Mouse (Mus musculus): Measurements from ENCODE around the gene Snx22. TPM values are rescaled to one million over a fixed set of nuclear protein-coding genes. Genes with fewer than 3 reads are reported as not detected.

Snx22 gene
- polyA plus RNA-seq, 1 experiment from 2014 or later: 14.7 TPM

GRCm38 (mm10) chr9:66063446-66063845 is 6.1 kb downstream of the Snx22 start:
- ATAC-seq: no peak
- H3K27ac ChIP-seq (ENCODE audit: low read depth, low read length): no peak overlapping the region
- H3K9ac ChIP-seq (ENCODE audit: low read depth, low read length): no peak overlapping the region
- peaks cover 43% of the 10 kb centered on the region for H3K36me3 ChIP-seq (ENCODE audit: control insufficient read depth, insufficient read depth, low read length)
- peaks cover 14% of the 10 kb centered on the region for H3K4me1 ChIP-seq (ENCODE audit: control insufficient read depth, insufficient read depth, low read depth, low read length)
- H3K9me3 ChIP-seq (ENCODE audit: control insufficient read depth, low read length): no peaks in the 10 kb centered on the region
- H3K4me3 ChIP-seq (ENCODE audit: low read length): no peak overlapping the region
- H3K27me3 ChIP-seq (replicated peaks; ENCODE audit: control insufficient read depth, insufficient read depth, low read length): 0 out of 2 replicates have a peak, but pooled peaks cover 8% of the 10 kb centered on the region
- WGBS: 98% methylated on average over 3 of the region's 3 CpGs
- no peak overlapping the region for H3K4me2 ChIP-seq (ENCODE audit: low read length)

- H3K4me1 ChIP-seq (ENCODE audit: control insufficient read depth, insufficient read depth, low read depth, low read length): peaks cover 14% of the 10 kb centered on the region
- H3K27me3 ChIP-seq (replicated peaks; ENCODE audit: control insufficient read depth, insufficient read depth, low read length): no peaks in the 10 kb centered on the region
- H3K4me2 ChIP-seq (ENCODE audit: low read length): peak overlapping the region; percentile 83
- H3K9ac ChIP-seq (ENCODE audit: low read depth, low read length): peak overlapping the region; percentile 89; the same call in 1 of the 2 replicates
- H3K4me3 ChIP-seq (ENCODE audit: low read length): no peak overlapping the region; the same call in 1 of the 2 replicates
- H3K36me3 ChIP-seq (ENCODE audit: control insufficient read depth, insufficient read depth, low read length): peaks cover 37% of the 10 kb centered on the region
- WGBS: 76% methylated on average over 3 of the region's 3 CpGs
- no peaks in the 10 kb centered on the region for H3K9me3 ChIP-seq (ENCODE audit: control insufficient read depth, low read length)
- H3K27ac ChIP-seq (ENCODE audit: low read depth, low read length): no peak overlapping the region
- ATAC-seq: no peak
These were observed 7.9 kb downstream of the Snx22 start for GRCm38 (mm10) chr9:66061656-66062055.

GRCm38 (mm10) chr9:66060986-66061385 is 8.5 kb downstream of the Snx22 start:
- peak overlapping the region; percentile 16; the same call in 1 of the 2 replicates for H3K27ac ChIP-seq (ENCODE audit: low read depth, low read length)

GRCm38 (mm10) chr9:66060308-66060647 is 9.2 kb downstream of the Snx22 start:
- no peaks in the 10 kb centered on the region for H3K27me3 ChIP-seq (replicated peaks; ENCODE audit: control insufficient read depth, insufficient read depth, low read length)
- H3K4me1 ChIP-seq (ENCODE audit: control insufficient read depth, insufficient read depth, low read depth, low read length): peaks cover 14% of the 10 kb centered on the region
- H3K27ac ChIP-seq (ENCODE audit: low read depth, low read length): peak overlapping the region; percentile 89
- peak; percentile 76 for ATAC-seq
- H3K9ac ChIP-seq (ENCODE audit: low read depth, low read length): peak overlapping the region; percentile 89
- H3K9me3 ChIP-seq (ENCODE audit: control insufficient read depth, low read length): no peaks in the 10 kb centered on the region
- H3K4me3 ChIP-seq (ENCODE audit: low read length): peak overlapping the region; percentile 75
- peaks cover 25% of the 10 kb centered on the region for H3K36me3 ChIP-seq (ENCODE audit: control insufficient read depth, insufficient read depth, low read length)
- H3K4me2 ChIP-seq (ENCODE audit: low read length): peak overlapping the region; percentile 83
- WGBS: 0% methylated on average over 20 of the region's 20 CpGs

More at GRCm38 (mm10) chr9:66060986-66061385, 8.5 kb downstream of the Snx22 start:
- Histone ChIP-seq H3K36me3 (ENCODE audit: control insufficient read depth, insufficient read depth, low read length) (peaks cover 31% of the 10 kb centered on the region), H3K27me3 (replicated peaks; ENCODE audit: control insufficient read depth, insufficient read depth, low read length) (no peaks in the 10 kb centered on the region), H3K9ac (ENCODE audit: low read depth, low read length) (peak overlapping the region; percentile 89), H3K4me1 (ENCODE audit: control insufficient read depth, insufficient read depth, low read depth, low read length) (peaks cover 14% of the 10 kb centered on the region), H3K9me3 (ENCODE audit: control insufficient read depth, low read length) (no peaks in the 10 kb centered on the region), H3K4me3 (ENCODE audit: low read length) (peak overlapping the region; percentile 75), H3K4me2 (ENCODE audit: low read length) (peak overlapping the region; percentile 83)
- no peak for ATAC-seq
- 25% methylated on average over 4 of the region's 4 CpGs for WGBS

- Histone ChIP-seq H3K9me3 (ENCODE audit: control insufficient read depth, low read length) (no peaks in the 10 kb centered on the region), H3K27ac (ENCODE audit: low read depth, low read length) (peak within 1 kb of the TSS; percentile 89), H3K9ac (ENCODE audit: low read depth, low read length) (peak within 1 kb of the TSS; percentile 89), H3K4me2 (ENCODE audit: low read length) (peak within 1 kb of the TSS; percentile 83), H3K4me1 (ENCODE audit: control insufficient read depth, insufficient read depth, low read depth, low read length) (peaks cover 14% of the 10 kb centered on the region), H3K36me3 (ENCODE audit: control insufficient read depth, insufficient read depth, low read length) (peaks cover 22% of the 10 kb centered on the region), H3K27me3 (replicated peaks; ENCODE audit: control insufficient read depth, insufficient read depth, low read length) (no peaks in the 10 kb centered on the region), H3K4me3 (ENCODE audit: low read length) (peak within 1 kb of the TSS; percentile 75)
- ATAC-seq: peak; percentile 98
- WGBS: 1% methylated on average over 51 of the region's 51 CpGs
These were observed 9.8 kb downstream of the Snx22 start, which contains the start of gene Ppib for GRCm38 (mm10) chr9:66059583-66060307. Ppib (plus strand) TSS chr9:66060222.

GRCm38 (mm10) chr9:66053620-66054019 is 15.9 kb downstream of the Snx22 start:
- Histone ChIP-seq H3K27ac (ENCODE audit: low read depth, low read length) (no peak overlapping the region), H3K9ac (ENCODE audit: low read depth, low read length) (no peak overlapping the region), H3K27me3 (replicated peaks; ENCODE audit: control insufficient read depth, insufficient read depth, low read length) (no peaks in the 10 kb centered on the region), H3K36me3 (ENCODE audit: control insufficient read depth, insufficient read depth, low read length) (no peaks in the 10 kb centered on the region), H3K4me2 (ENCODE audit: low read length) (no peak overlapping the region), H3K4me1 (ENCODE audit: control insufficient read depth, insufficient read depth, low read depth, low read length) (no peaks in the 10 kb centered on the region), H3K4me3 (ENCODE audit: low read length) (no peak overlapping the region), H3K9me3 (ENCODE audit: control insufficient read depth, low read length) (no peaks in the 10 kb centered on the region)
- 43% methylated on average over 1 of the region's 1 CpGs for WGBS
- ATAC-seq: no peak

- Histone ChIP-seq H3K36me3 (ENCODE audit: control insufficient read depth, insufficient read depth, low read length) (no peaks in the 10 kb centered on the region), H3K9me3 (ENCODE audit: control insufficient read depth, low read length) (no peaks in the 10 kb centered on the region), H3K27ac (ENCODE audit: low read depth, low read length) (no peak overlapping the region), H3K27me3 (replicated peaks; ENCODE audit: control insufficient read depth, insufficient read depth, low read length) (no peaks in the 10 kb centered on the region), H3K9ac (ENCODE audit: low read depth, low read length) (no peak overlapping the region), H3K4me3 (ENCODE audit: low read length) (no peak overlapping the region), H3K4me2 (ENCODE audit: low read length) (no peak overlapping the region), H3K4me1 (ENCODE audit: control insufficient read depth, insufficient read depth, low read depth, low read length) (no peaks in the 10 kb centered on the region)
- ATAC-seq: no peak
- WGBS: 97% methylated on average over 1 of the region's 1 CpGs
These were observed 16.8 kb downstream of the Snx22 start for GRCm38 (mm10) chr9:66052731-66053130.

GRCm38 (mm10) chr9:66051493-66051892 is 18.0 kb downstream of the Snx22 start:
- WGBS: 76% methylated on average over 4 of the region's 4 CpGs
- H3K9me3 ChIP-seq (ENCODE audit: control insufficient read depth, low read length): no peaks in the 10 kb centered on the region
- no peaks in the 10 kb centered on the region for H3K4me1 ChIP-seq (ENCODE audit: control insufficient read depth, insufficient read depth, low read depth, low read length)
- H3K27me3 ChIP-seq (replicated peaks; ENCODE audit: control insufficient read depth, insufficient read depth, low read length): no peaks in the 10 kb centered on the region
- H3K4me3 ChIP-seq (ENCODE audit: low read length): no peak overlapping the region
- H3K36me3 ChIP-seq (ENCODE audit: control insufficient read depth, insufficient read depth, low read length): no peaks in the 10 kb centered on the region
- no peak overlapping the region for H3K27ac ChIP-seq (ENCODE audit: low read depth, low read length)
- H3K4me2 ChIP-seq (ENCODE audit: low read length): no peak overlapping the region
- no peak for ATAC-seq
- no peak overlapping the region for H3K9ac ChIP-seq (ENCODE audit: low read depth, low read length)

GRCm38 (mm10) chr9:66049931-66050601 is 19.5 kb downstream of the Snx22 start:
- 67% methylated on average over 6 of the region's 6 CpGs for WGBS
- no peak for ATAC-seq

More at GRCm38 (mm10) chr9:66049931-66050601, 19.5 kb downstream of the Snx22 start:
- Histone ChIP-seq H3K36me3 (ENCODE audit: control insufficient read depth, insufficient read depth, low read length) (no peaks in the 10 kb centered on the region), H3K4me1 (ENCODE audit: control insufficient read depth, insufficient read depth, low read depth, low read length) (no peaks in the 10 kb centered on the region), H3K27me3 (replicated peaks; ENCODE audit: control insufficient read depth, insufficient read depth, low read length) (no peaks in the 10 kb centered on the region), H3K9ac (ENCODE audit: low read depth, low read length) (no peak overlapping the region), H3K27ac (ENCODE audit: low read depth, low read length) (no peak overlapping the region), H3K9me3 (ENCODE audit: control insufficient read depth, low read length) (no peaks in the 10 kb centered on the region), H3K4me2 (ENCODE audit: low read length) (no peak overlapping the region), H3K4me3 (ENCODE audit: low read length) (no peak overlapping the region)

Measured in hindbrain, embryonic 16.5 days (tissue).